In genomic region chr12:109452592-109452991, GRCm38 (mm10) we compare ENCODE assay signal across 9 mouse cellular contexts. TPM values are rescaled to one million over a fixed set of nuclear protein-coding genes. Genes with fewer than 3 reads are reported as not detected.
DNase-seq lines count a peak whose midpoint lies in the region; ATAC-seq and TF ChIP-seq lines count a peak whose summit lies in the region.
"Had no signal": no experiment of that assay in that cellular context is flagged by ENCODE, and none has a peak within 500 bp of the region (broad histone marks: within the 10 kb centered on the region; RNA-seq: fewer than 3 reads in every experiment).

Gene Dlk1 (plus strand): TSS chr12:109452823.

- 9% methylated on average over 13 of the region's 13 CpGs for WGBS in forebrain, embryonic 11.5 days
- WGBS in limb, embryonic 14.5 days, result 5% methylated on average over 13 of the region's 13 CpGs

- no peak for ATAC-seq in forebrain, embryonic 11.5 days (replicated peaks; ENCODE audit: low FRiP score)
- no peak for ATAC-seq in limb, embryonic 14.5 days (ENCODE audit: low FRiP score, low read depth)

- intact Hi-C loops in gastrocnemius, postnatal 14 days (cut with DNase I; ENCODE audit: low total_unique reads), result no loop called here
- intact Hi-C loops in gastrocnemius, postnatal 36 days (cut with DNase I), result no loop called here
- intact Hi-C loops in left cerebral cortex, postnatal 14 days (cut with DNase I), result no loop called here

- peak within 1 kb of the TSS; percentile 83 for H3K4me2 ChIP-seq in forebrain, embryonic 11.5 days (ENCODE audit: low read depth, low read length, severe bottlenecking)
- peak within 1 kb of the TSS; percentile 87 for H3K4me2 ChIP-seq in limb, embryonic 14.5 days (replicated peaks; ENCODE audit: low read depth, low read length, severe bottlenecking)

- TF ChIP-seq POLR2A in limb, embryonic 14.5 days (IDR thresholded peaks at IDR 0.05; ENCODE audit: borderline replicate concordance, extremely low read depth, insufficient read depth, insufficient read length), result no peak

- H3K9me3 ChIP-seq in E14TG2a.4 (ENCODE audit: low read length), result no peaks in the 10 kb centered on the region
- no peaks in the 10 kb centered on the region for H3K9me3 ChIP-seq in forebrain, embryonic 11.5 days (ENCODE audit: control insufficient read depth, low read length)
- no peaks in the 10 kb centered on the region for H3K9me3 ChIP-seq in limb, embryonic 14.5 days (ENCODE audit: control insufficient read depth, low read length)

- no peaks in the 10 kb centered on the region for H3K36me3 ChIP-seq in E14TG2a.4 (ENCODE audit: insufficient read depth, low read length)
- H3K36me3 ChIP-seq in forebrain, embryonic 11.5 days (ENCODE audit: control insufficient read depth, insufficient read depth, low read length), result no peaks in the 10 kb centered on the region
- H3K36me3 ChIP-seq in limb, embryonic 14.5 days (ENCODE audit: control insufficient read depth, insufficient read depth, low read length), result no peaks in the 10 kb centered on the region

- H3K27me3 ChIP-seq in E14TG2a.4 (ENCODE audit: insufficient read depth, low read length), result peaks cover 95% of the 10 kb centered on the region
- peaks cover 34% of the 10 kb centered on the region for H3K27me3 ChIP-seq in forebrain, embryonic 11.5 days (ENCODE audit: control insufficient read depth, insufficient read depth, low read length)
- peaks cover 35% of the 10 kb centered on the region for H3K27me3 ChIP-seq in limb, embryonic 14.5 days (ENCODE audit: control insufficient read depth, insufficient read depth, low read length)

- no peak for TF ChIP-seq CTCF in E14TG2a.4 (conservative IDR thresholded peaks at IDR 0.05; ENCODE audit: low read length)

- H3K27ac ChIP-seq in forebrain, embryonic 11.5 days (ENCODE audit: low read depth, low read length), result peak within 1 kb of the TSS; percentile 64
- H3K27ac ChIP-seq in limb, embryonic 14.5 days (replicated peaks; ENCODE audit: low read depth, low read length), result peak within 1 kb of the TSS; percentile 49
- H3K27ac ChIP-seq: macrophage had no signal

- H3K9ac ChIP-seq in forebrain, embryonic 11.5 days (ENCODE audit: low read length), result peak within 1 kb of the TSS; percentile 74
- peak within 1 kb of the TSS; percentile 66 for H3K9ac ChIP-seq in limb, embryonic 14.5 days (ENCODE audit: low read depth, low read length, severe bottlenecking)

- DNase-seq in gastrocnemius, postnatal 14 days, result no peak
- DNase-seq in gastrocnemius, postnatal 36 days, result no peak
- DNase-seq in forebrain, embryonic 11.5 days (ENCODE audit: low spot score), result no peak
- no peak for DNase-seq in limb, embryonic 14.5 days (ENCODE audit: low spot score)
- DNase-seq in spleen, adult 18-20 months, result no peak
- no peak for DNase-seq in left cerebral cortex, postnatal 14 days (ENCODE audit: low spot score in 2 of 2)
- DNase-seq in layer of hippocampus, adult 9-11 months, result no peak

- H3K4me3 ChIP-seq in E14TG2a.4 (replicated peaks; ENCODE audit: low read length), result peak within 1 kb of the TSS; percentile 71
- H3K4me3 ChIP-seq in forebrain, embryonic 11.5 days (ENCODE audit: low read depth, low read length), result peak within 1 kb of the TSS; percentile 47
- peak within 1 kb of the TSS; percentile 51 for H3K4me3 ChIP-seq in limb, embryonic 14.5 days (replicated peaks; ENCODE audit: low read length)

- peaks cover 39% of the 10 kb centered on the region for H3K4me1 ChIP-seq in E14TG2a.4 (replicated peaks; ENCODE audit: low read depth, low read length)
- peaks cover 57% of the 10 kb centered on the region for H3K4me1 ChIP-seq in forebrain, embryonic 11.5 days (replicated peaks; ENCODE audit: control insufficient read depth, insufficient read depth, low read length)
- H3K4me1 ChIP-seq in limb, embryonic 14.5 days (ENCODE audit: control insufficient read depth, insufficient read depth, low read length), result peaks cover 51% of the 10 kb centered on the region

RNA-seq across cellular contexts. Expression of gene Dlk1, which starts in this region (rescaled TPM):
- total RNA-seq in gastrocnemius, postnatal 14 days (2021), result 100 to 1,000 TPM; 213 to 272 TPM
- total RNA-seq in gastrocnemius, postnatal 36 days (2021), result 1 to 10 TPM; 3.6 to 5.8 TPM
- polyA plus RNA-seq in forebrain, embryonic 11.5 days (2014; fragmentation: Nextera tagmentation; extraction: Ambion mirVana), result 169 and 191 TPM in 2 replicates
- polyA plus RNA-seq in limb, embryonic 14.5 days (2012; rRNA removed), result 2,661 and 2,964 TPM in 2 replicates
- polyA plus RNA-seq in limb, embryonic 14.5 days (2014; fragmentation: Nextera tagmentation; extraction: Ambion mirVana), result 487 and 640 TPM in 2 replicates
- total RNA-seq in left cerebral cortex, postnatal 14 days (2021), result 1 to 10 TPM; 1.2 to 5.0 TPM
- polyA plus RNA-seq: macrophage had no signal

Comparison
In these comparisons a context has a peak if more than half of its experiments do, and no peak if none do; other contexts are left out.
1. RNA of gene Dlk1 (total RNA-seq): 213 to 272 TPM in gastrocnemius, postnatal 14 days; 3.6 to 5.8 TPM in gastrocnemius, postnatal 36 days and 1.2 to 5.0 TPM in left cerebral cortex, postnatal 14 days; every median in the first group is over 10 times any median in the second.
2. Peak in every context shown above with its lines, with median percentiles within 50 percentile points of each other: H3K4me3 ChIP-seq.